Mouse (Mus musculus) lung, postnatal 0 days (tissue): ENCODE results near the gene Serpina12. TPM values are rescaled to one million over a fixed set of nuclear protein-coding genes. Genes with fewer than 3 reads are reported as not detected.

Experiments
- ATAC-seq: fragments of 200-750 bp; cut with Nextera tagmentation; 2 replicates; pipeline ENCODE4 v1.8.0; 2017; ENCODE audit warnings: moderate library complexity
- DNase-seq: peaks from one replicate; pipeline ENCODE4 v3.0.0-alpha.2; 2016; ENCODE audit warnings: low spot score
- H3K27ac ChIP-seq: fragments of 300-500 bp; sonication (generic); 2 replicates; pipeline ENCODE4 v1.5.1; 2014; ENCODE audit warnings: antibody characterized with exemption, mild to moderate bottlenecking, low read length, mixed read lengths
- H3K27me3 ChIP-seq: fragments of 300-500 bp; sonication (generic); replicated peaks from 2 replicates; pipeline ENCODE4 v1.6.1; 2014; ENCODE audit warnings: low read length, mixed read lengths; ENCODE audit not compliant: insufficient read depth
- H3K36me3 ChIP-seq: fragments of 300-500 bp; sonication (generic); 2 replicates; pipeline ENCODE4 v1.6.1; 2014; ENCODE audit warnings: low read length, mixed read lengths; ENCODE audit not compliant: insufficient read depth
- H3K4me1 ChIP-seq: fragments of 300-500 bp; sonication (generic); 2 replicates; pipeline ENCODE4 v1.6.1; 2014; ENCODE audit warnings: antibody characterized with exemption, low read depth, low read length, mixed read lengths; ENCODE audit not compliant: insufficient read depth
- H3K4me2 ChIP-seq: fragments of 300-500 bp; sonication (generic); replicated peaks from 2 replicates; pipeline ENCODE4 v1.6.1; 2014; ENCODE audit warnings: low read depth, mild to moderate bottlenecking, low read length, moderate library complexity, mixed read lengths
- H3K4me3 ChIP-seq: fragments of 300-500 bp; sonication (generic); 2 replicates; pipeline ENCODE4 v1.5.1; 2014; ENCODE audit warnings: low read depth, low read length
- H3K9ac ChIP-seq: fragments of 300-500 bp; sonication (generic); replicated peaks from 2 replicates; pipeline ENCODE4 v1.6.1; 2014; ENCODE audit warnings: low read depth, mild to moderate bottlenecking
- H3K9me3 ChIP-seq: fragments of 300-500 bp; sonication (generic); 2 replicates; pipeline ENCODE4 v1.6.1; 2016; ENCODE audit warnings: low read length, mixed read lengths
- CTCF ChIP-seq: IDR thresholded peaks from 2 replicates; pipeline ENCODE4 v1.5.1; 2016; ENCODE audit warnings: antibody characterized with exemption, mild to moderate bottlenecking
- EP300 ChIP-seq: IDR thresholded peaks from 2 replicates; pipeline ENCODE4 v1.6.1; 2016; ENCODE audit warnings: antibody characterized with exemption, mild to moderate bottlenecking, control low read depth
- WGBS: fragments of 180-500 bp; shearing (Covaris S2); extraction: QIAGEN DNeasy Blood & Tissue Kit; methylation state at CpG from one replicate; pipeline ENCODE4 v1.1.7; 2014; 5-methylcytosine and 5-hydroxymethylcytosine counted together
- polyA plus RNA-seq: library from polyadenylated mRNA; unstranded; fragments of >200 nt; fragmentation: Nextera tagmentation; extraction: Ambion mirVana; gene quantifications from 2 replicates; pipeline ENCODE4 v1.2.1, GENCODE M21; 2015

Serpina12 gene
- polyA plus RNA-seq, result 0.04 TPM in 1 of 2 replicates, not detected in the other

GRCm38 (mm10) chr12:104044343-104044742 is at the start of gene Serpina12:
TSS of gene Serpina12 (minus strand) at chr12:104044443.
- Histone ChIP-seq H3K4me3 (no peak within 1 kb of the TSS), H3K4me1 (no peaks in the 10 kb centered on the region; the same call in 1 of the 2 replicates), H3K9me3 (no peaks in the 10 kb centered on the region), H3K4me2 (no peak within 1 kb of the TSS), H3K27me3 (no peaks in the 10 kb centered on the region), H3K36me3 (no peaks in the 10 kb centered on the region), H3K9ac (no peak within 1 kb of the TSS), H3K27ac (no peak within 1 kb of the TSS)
- DNase-seq, result no peak
- ATAC-seq, result no peak
- no peak for TF ChIP-seq CTCF
- no peak for TF ChIP-seq EP300
- 83% methylated on average over 7 of the region's 7 CpGs for WGBS

- no peak overlapping the region for H3K9ac ChIP-seq
- ATAC-seq, result no peak
- no peak overlapping the region for H3K27ac ChIP-seq
- TF ChIP-seq EP300, result no peak
- no peak for TF ChIP-seq CTCF
- DNase-seq, result no peak
- no peaks in the 10 kb centered on the region for H3K36me3 ChIP-seq
- H3K9me3 ChIP-seq, result no peaks in the 10 kb centered on the region
- 61% methylated on average over 1 of the region's 1 CpGs for WGBS
- no peak overlapping the region for H3K4me3 ChIP-seq
- no peaks in the 10 kb centered on the region for H3K4me1 ChIP-seq
- no peak overlapping the region for H3K4me2 ChIP-seq
- H3K27me3 ChIP-seq, result no peaks in the 10 kb centered on the region
Measured at GRCm38 (mm10) chr12:104091303-104091702, 47.1 kb upstream of the Serpina12 start.

DNA sequence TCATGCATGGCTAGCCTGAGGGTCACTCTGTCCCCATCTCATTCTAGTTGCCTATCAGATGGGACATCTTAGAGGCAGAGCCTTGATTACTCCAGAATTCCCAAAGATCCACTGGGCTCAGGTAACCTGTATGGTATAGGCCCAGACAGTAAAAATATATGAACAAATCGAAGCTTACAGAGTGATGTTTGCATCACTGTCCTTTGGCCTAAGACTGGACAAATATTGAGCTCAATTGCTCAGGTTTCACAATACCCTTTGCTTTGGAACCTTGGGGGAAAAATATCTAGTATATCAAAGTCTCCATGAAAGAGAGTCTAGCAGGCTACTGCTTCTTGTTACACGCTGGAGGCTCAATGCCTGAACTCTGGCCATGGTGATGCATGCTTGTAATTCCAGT is 45.9 kb upstream of the Serpina12 start:
- H3K9me3 ChIP-seq, result no peaks in the 10 kb centered on the region
- no peak overlapping the region for H3K9ac ChIP-seq
- H3K4me1 ChIP-seq, result no peaks in the 10 kb centered on the region
- no peak for DNase-seq
- no peak overlapping the region for H3K27ac ChIP-seq
- H3K36me3 ChIP-seq, result no peaks in the 10 kb centered on the region
- no peak overlapping the region for H3K4me3 ChIP-seq
- no peak for ATAC-seq
- WGBS, result 62% methylated on average over 2 of the region's 2 CpGs
- no peaks in the 10 kb centered on the region for H3K27me3 ChIP-seq
- no peak overlapping the region for H3K4me2 ChIP-seq
- no peak for TF ChIP-seq CTCF
- no peak for TF ChIP-seq EP300

DNA sequence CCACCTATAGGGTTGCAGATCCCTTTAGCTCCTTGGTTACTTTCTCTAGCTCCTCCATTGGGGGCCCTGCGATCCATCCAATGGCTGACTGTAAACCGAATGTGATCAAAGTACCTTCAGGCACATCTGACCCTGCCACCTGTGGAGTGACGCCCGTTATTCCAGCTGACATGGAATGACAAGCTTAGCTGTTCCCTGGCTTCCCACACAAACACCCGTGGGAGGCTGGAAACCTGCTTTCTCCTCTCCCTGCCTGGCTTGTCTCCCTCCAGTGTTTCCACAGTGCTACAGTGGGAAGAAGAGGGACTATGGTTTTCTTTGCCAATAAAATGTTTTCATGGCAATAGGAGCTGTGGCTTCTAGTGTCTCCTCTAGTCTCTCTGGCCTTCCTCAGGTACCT is 28.0 kb upstream of the Serpina12 start:
- H3K4me3 ChIP-seq, result no peak overlapping the region
- TF ChIP-seq EP300 (no peak), CTCF (no peak)
- no peaks in the 10 kb centered on the region for H3K4me1 ChIP-seq
- no peak for ATAC-seq
- no peak overlapping the region for H3K4me2 ChIP-seq
- no peak for DNase-seq
- H3K9me3 ChIP-seq, result no peaks in the 10 kb centered on the region
- 60% methylated on average over 5 of the region's 5 CpGs for WGBS
- H3K27me3 ChIP-seq, result no peaks in the 10 kb centered on the region
- no peaks in the 10 kb centered on the region for H3K36me3 ChIP-seq
- no peak overlapping the region for H3K9ac ChIP-seq
- no peak overlapping the region for H3K27ac ChIP-seq

DNA sequence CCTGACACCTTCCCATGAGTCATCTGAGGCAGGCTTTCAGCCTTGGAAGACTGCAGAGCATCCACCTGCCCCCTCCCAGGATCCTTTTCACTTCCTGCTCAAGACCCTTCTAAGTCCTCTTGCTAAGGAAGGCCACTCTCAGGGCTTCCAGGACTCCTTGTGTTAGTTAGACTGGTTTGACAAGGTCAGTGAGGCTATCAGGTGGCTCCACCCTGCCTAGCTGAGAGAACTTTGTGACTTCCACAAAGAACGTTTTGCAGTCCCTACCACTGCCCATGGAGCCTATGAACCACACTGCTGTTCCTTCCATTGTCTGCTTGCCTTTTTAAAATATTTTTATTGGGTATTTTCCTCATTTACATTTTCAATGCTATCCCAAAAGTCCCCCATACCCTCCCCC is 27.5 kb upstream of the Serpina12 start:
- no peak overlapping the region for H3K4me3 ChIP-seq
- no peaks in the 10 kb centered on the region for H3K4me1 ChIP-seq
- no peaks in the 10 kb centered on the region for H3K36me3 ChIP-seq
- H3K4me2 ChIP-seq, result no peak overlapping the region
- 9% methylated on average over 1 of the region's 1 CpGs for WGBS
- no peak for TF ChIP-seq EP300
- TF ChIP-seq CTCF, result no peak
- ATAC-seq (no peak), DNase-seq (no peak)
- H3K9me3 ChIP-seq, result no peaks in the 10 kb centered on the region
- H3K27me3 ChIP-seq, result no peaks in the 10 kb centered on the region
- H3K27ac ChIP-seq, result no peak overlapping the region
- H3K9ac ChIP-seq, result no peak overlapping the region

DNA sequence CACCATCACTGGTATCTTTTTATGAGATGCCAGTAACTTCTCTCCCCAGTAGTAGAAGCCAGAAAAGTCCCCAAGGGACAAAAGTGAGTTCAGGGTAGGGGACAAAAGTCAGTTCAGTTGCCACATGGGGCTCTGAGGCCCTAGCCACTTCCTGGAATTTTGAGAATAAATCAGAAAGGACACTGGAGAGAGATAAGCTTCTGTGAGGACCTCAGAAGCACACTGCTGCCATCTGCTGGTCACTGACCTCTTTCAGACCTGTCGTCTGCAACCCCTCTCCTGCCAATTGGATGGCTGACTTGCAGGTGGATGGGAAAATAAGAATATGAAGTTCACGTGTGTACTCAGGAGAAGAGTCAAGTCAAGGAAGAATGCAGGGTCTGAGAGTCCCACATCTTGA is 25.4 kb upstream of the Serpina12 start:
- H3K4me3 ChIP-seq, result no peak overlapping the region
- no peaks in the 10 kb centered on the region for H3K4me1 ChIP-seq
- H3K9ac ChIP-seq, result no peak overlapping the region
- no peak overlapping the region for H3K4me2 ChIP-seq
- H3K27ac ChIP-seq, result no peak overlapping the region
- TF ChIP-seq CTCF, result peak; percentile 83
- TF ChIP-seq EP300, result no peak
- no peaks in the 10 kb centered on the region for H3K27me3 ChIP-seq
- no peaks in the 10 kb centered on the region for H3K36me3 ChIP-seq
- H3K9me3 ChIP-seq, result no peaks in the 10 kb centered on the region
- DNase-seq (peak; percentile 87), ATAC-seq (peak; percentile 34; the same call in 1 of the 2 replicates)
- WGBS, result 7% methylated on average over 2 of the region's 2 CpGs

DNA sequence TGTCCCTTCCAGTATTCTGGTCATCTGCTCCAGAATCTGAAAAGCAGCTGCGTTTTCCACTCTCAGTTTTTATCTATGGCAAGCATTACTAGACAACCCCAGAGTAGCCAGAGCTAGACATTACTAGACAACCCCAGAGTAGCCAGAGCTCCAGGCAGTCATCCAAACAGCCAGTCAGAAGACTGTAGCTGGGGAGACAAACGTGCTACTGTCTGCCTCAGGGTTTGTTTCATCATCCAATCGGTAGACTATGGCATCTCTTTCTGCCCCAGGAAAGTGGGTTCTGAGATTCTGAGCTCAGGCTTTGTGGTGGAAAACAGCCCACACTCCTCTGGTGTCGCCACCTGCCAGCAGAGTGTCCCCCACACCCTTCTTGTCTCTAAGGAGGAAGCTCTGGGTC is 23.3 kb upstream of the Serpina12 start:
- H3K36me3 ChIP-seq, result no peaks in the 10 kb centered on the region
- ATAC-seq (peak; percentile 54), DNase-seq (peak; percentile 77)
- H3K9ac ChIP-seq, result no peak overlapping the region
- WGBS, result 21% methylated on average over 4 of the region's 4 CpGs
- no peak for TF ChIP-seq CTCF
- TF ChIP-seq EP300, result no peak
- no peak overlapping the region for H3K27ac ChIP-seq
- H3K9me3 ChIP-seq, result no peaks in the 10 kb centered on the region
- no peaks in the 10 kb centered on the region for H3K27me3 ChIP-seq
- H3K4me2 ChIP-seq, result no peak overlapping the region
- H3K4me1 ChIP-seq, result no peaks in the 10 kb centered on the region
- H3K4me3 ChIP-seq, result no peak overlapping the region
